Mouse (Mus musculus) liver, adult 2 months (tissue): ENCODE measurements at regions not wholly inside any gene's neighbourhood (a gene's known extent, or its start where the extent isn't known, plus 50 kb on each side); places are given as distances from the start of the nearest gene placed in this dataset.

ENCODE experiments used
- DNase-seq: peaks from one replicate; pipeline ENCODE4 v3.0.0-alpha.2; 2011; ENCODE audit warnings: low read depth, low spot score; ENCODE audit errors: extremely low read depth
- H3K27ac ChIP-seq: fragments of 200-500 bp; replicated peaks from 2 replicates; pipeline ENCODE4 v1.5.1; 2012; ENCODE audit warnings: low read depth, mild to moderate bottlenecking, control low read depth, inconsistent platforms, low read length; ENCODE audit not compliant: insufficient read depth
- H3K27me3 ChIP-seq: fragments of 200-500 bp; 2 replicates; pipeline ENCODE4 v1.6.1; 2012; ENCODE audit warnings: mild to moderate bottlenecking, moderate library complexity, low read length, inconsistent platforms; ENCODE audit not compliant: control insufficient read depth, insufficient read depth
- H3K36me3 ChIP-seq: fragments of 200-500 bp; 2 replicates; pipeline ENCODE4 v1.6.1; 2012; ENCODE audit warnings: low read length, inconsistent platforms; ENCODE audit not compliant: control insufficient read depth, insufficient read depth
- H3K4me1 ChIP-seq: fragments of 200-500 bp; 2 replicates; pipeline ENCODE4 v1.6.1; 2011; ENCODE audit warnings: low read length; ENCODE audit not compliant: control insufficient read depth, insufficient read depth
- H3K4me3 ChIP-seq: fragments of 200-500 bp; 2 replicates; pipeline ENCODE4 v1.5.1; 2011; ENCODE audit warnings: low read depth, mild to moderate bottlenecking, control low read depth, low read length, moderate library complexity; ENCODE audit not compliant: insufficient read depth
- H3K79me2 ChIP-seq: fragments of 200-500 bp; 2 replicates; pipeline ENCODE4 v1.6.1; 2012; ENCODE audit warnings: inconsistent platforms, mild to moderate bottlenecking, low read length, moderate library complexity; ENCODE audit not compliant: control insufficient read depth, insufficient read depth
- H3K9ac ChIP-seq: fragments of 200-500 bp; 2 replicates; pipeline ENCODE4 v1.6.1; 2012; ENCODE audit warnings: low read depth, mild to moderate bottlenecking, control low read depth, inconsistent platforms, low read length
- CTCF ChIP-seq: fragments of 200-500 bp; IDR thresholded peaks from 2 replicates; pipeline ENCODE4 v1.5.1; 2011; ENCODE audit warnings: low read depth, low read length, control low read depth
- POLR2A ChIP-seq: fragments of 200-500 bp; IDR thresholded peaks from 2 replicates; pipeline ENCODE4 v1.6.1; 2011; ENCODE audit warnings: low read length, control low read depth; ENCODE audit not compliant: insufficient read depth; ENCODE audit errors: extremely low read depth
- WGBS: fragments of 180-500 bp; shearing (Covaris S2); methylation state at CpG from one replicate; pipeline ENCODE4 v1.1.7; 2018; 5-methylcytosine and 5-hydroxymethylcytosine counted together

DNA sequence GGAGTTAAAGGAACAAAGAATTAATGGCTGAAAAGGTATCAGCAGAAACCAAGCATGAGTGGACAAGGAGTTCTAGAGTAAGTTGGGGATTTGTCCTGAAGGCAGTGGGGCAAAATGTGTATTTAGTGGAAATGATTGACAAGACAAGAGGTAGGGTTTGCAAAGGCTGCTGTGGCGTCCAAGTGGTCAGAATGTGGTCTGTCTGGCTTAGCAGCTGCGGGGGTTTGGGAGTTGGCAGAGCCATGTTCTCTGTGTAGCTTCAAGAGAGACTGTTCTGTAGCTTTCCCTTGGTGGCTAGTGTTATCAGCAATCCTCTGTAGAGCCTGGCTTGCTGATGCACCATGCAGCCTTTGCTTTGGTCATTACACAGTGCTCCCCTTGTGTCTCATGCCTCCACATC, 220.2 kb downstream of the 1700064H15Rik start:
- no peak for DNase-seq
- no peak overlapping the region for H3K27ac ChIP-seq
- H3K4me3 ChIP-seq = no peak overlapping the region
- WGBS = 24% methylated on average over 2 of the region's 2 CpGs
- no peak overlapping the region for H3K9ac ChIP-seq
- H3K27me3 ChIP-seq = no peaks in the 10 kb centered on the region
- no peak for TF ChIP-seq CTCF
- TF ChIP-seq POLR2A = no peak
- H3K4me1 ChIP-seq = no peaks in the 10 kb centered on the region
- no peaks in the 10 kb centered on the region for H3K79me2 ChIP-seq
- no peaks in the 10 kb centered on the region for H3K36me3 ChIP-seq

DNA sequence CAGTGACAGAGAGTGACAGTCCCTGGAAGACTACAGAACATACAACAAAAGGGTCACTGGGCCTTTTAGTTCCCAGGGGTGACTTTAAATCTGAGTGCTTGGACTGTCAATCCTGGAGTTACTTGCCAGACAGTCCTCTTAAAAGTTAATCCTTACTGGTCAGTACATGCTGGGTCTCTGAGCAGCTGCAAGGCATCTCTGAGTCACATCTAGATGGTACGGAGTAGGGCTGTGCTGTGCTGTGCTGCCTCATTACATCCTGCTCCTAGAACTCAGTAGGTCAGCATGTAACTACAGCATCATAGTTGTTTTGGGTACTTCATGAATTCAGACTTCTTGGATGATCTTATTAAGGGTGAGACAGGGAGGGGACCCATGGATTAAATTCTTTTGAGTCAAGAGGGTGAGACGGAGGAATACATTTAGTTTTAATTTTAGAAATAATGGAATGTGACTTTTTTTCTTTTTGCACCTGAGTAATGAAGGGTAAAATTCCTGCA, 220.8 kb downstream of the 1700064H15Rik start:
- no peaks in the 10 kb centered on the region for H3K79me2 ChIP-seq
- DNase-seq = no peak
- H3K9ac ChIP-seq = no peak overlapping the region
- H3K27ac ChIP-seq = no peak overlapping the region
- H3K27me3 ChIP-seq = no peaks in the 10 kb centered on the region
- no peak for TF ChIP-seq CTCF
- no peak for TF ChIP-seq POLR2A
- WGBS = 95% methylated on average over 2 of the region's 2 CpGs
- no peak overlapping the region for H3K4me3 ChIP-seq
- H3K4me1 ChIP-seq = no peaks in the 10 kb centered on the region
- H3K36me3 ChIP-seq = no peaks in the 10 kb centered on the region

DNA sequence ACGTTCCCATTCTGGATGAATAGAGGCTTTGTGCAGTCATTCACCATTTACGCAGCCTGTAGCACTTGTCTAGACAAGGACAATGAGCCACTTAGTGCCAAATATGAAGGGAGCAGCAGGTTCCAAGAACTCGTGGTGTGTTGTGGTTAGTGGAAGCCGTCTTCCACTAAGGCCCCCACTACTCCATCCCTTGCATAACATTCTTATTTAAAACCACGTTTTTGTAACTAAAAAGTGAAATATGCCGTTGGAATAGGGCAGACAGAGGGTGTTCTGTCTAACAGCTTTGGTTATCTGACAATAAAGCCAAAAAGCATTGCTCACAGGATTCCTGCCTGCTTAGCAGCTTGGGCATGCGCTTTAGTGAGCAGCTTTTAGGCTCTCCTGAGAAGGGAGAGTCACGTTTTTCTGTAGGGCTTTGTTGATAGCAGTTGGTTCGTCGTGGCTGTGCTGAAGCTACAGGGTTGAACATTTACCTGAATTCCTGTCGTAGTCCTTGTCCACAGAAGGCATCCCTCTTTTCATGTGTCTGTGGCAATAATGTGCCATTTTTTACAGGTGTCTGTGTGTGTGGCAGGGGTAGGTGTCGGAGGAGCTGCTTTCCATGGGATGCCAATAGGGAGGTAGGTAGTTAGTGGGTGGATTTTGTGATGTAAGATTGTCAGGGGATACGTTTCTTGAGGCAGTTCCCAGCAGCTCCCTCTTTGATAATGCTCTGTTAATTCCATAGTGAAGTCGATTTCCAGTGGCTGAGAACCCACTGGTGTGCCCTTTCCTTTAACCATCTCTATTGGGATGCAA, 221.9 kb downstream of the 1700064H15Rik start:
- H3K27ac ChIP-seq = no peak overlapping the region
- WGBS = 69% methylated on average over 14 of the region's 14 CpGs
- H3K79me2 ChIP-seq = no peaks in the 10 kb centered on the region

DNA sequence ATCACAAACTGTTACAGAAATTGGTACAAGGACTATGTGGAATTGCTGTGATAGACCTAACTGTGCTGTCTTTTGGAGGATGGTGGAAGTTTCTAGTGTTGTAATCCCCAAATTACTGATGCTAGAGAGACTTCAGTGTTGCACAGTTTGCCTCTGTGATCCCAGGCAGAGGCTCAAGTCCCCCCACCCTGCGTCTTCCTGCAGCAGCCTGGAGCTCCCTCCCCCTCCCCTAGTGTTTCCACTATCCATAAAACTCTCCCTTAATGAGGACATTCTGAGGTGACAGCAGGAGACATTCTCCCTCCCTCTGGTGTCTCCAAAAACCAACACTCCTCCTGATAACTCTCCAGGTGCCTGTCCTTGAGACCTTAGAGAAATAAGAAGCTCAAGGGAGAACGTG, 242.8 kb downstream of the 1700064H15Rik start:
- Histone ChIP-seq H3K79me2 (no peaks in the 10 kb centered on the region), H3K9ac (no peak overlapping the region), H3K27ac (no peak overlapping the region), H3K4me1 (no peaks in the 10 kb centered on the region), H3K36me3 (no peaks in the 10 kb centered on the region), H3K27me3 (no peaks in the 10 kb centered on the region), H3K4me3 (no peak overlapping the region)
- TF ChIP-seq CTCF (no peak), POLR2A (no peak)
- no peak for DNase-seq
- 31% methylated on average over 2 of the region's 2 CpGs for WGBS

More for the DNA sequence above, 221.9 kb downstream of the 1700064H15Rik start:
- Histone ChIP-seq H3K4me1 (no peaks in the 10 kb centered on the region), H3K4me3 (no peak overlapping the region), H3K27me3 (no peaks in the 10 kb centered on the region), H3K9ac (no peak overlapping the region), H3K36me3 (no peaks in the 10 kb centered on the region)
- DNase-seq = no peak
- TF ChIP-seq CTCF (no peak), POLR2A (no peak)

DNA sequence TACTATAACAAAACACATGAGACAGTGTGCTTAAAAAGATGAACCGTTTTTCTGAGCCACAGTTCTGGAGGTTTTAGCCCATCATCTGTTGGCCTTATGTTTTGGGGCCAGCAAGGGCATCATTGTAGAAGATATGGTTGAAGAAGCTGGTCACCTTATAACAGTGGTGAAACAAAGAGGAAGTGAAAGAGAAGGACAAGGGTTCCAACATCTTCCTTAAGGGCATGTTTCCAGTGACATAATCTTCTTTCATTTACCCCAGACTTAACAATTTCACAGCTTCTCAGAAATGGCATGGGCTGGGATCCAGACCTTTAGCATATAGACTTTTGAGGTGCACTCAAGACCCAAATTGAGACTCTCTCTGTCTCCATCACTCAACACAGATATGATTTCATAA, 259.5 kb downstream of the 1700064H15Rik start:
- no peak overlapping the region for H3K4me3 ChIP-seq
- WGBS = 58% methylated on average over 1 of the region's 1 CpGs
- H3K79me2 ChIP-seq = no peaks in the 10 kb centered on the region
- DNase-seq = no peak
- TF ChIP-seq POLR2A = no peak
- no peak for TF ChIP-seq CTCF
- no peak overlapping the region for H3K27ac ChIP-seq
- no peaks in the 10 kb centered on the region for H3K4me1 ChIP-seq
- no peak overlapping the region for H3K9ac ChIP-seq
- H3K36me3 ChIP-seq = no peaks in the 10 kb centered on the region
- no peaks in the 10 kb centered on the region for H3K27me3 ChIP-seq

DNA sequence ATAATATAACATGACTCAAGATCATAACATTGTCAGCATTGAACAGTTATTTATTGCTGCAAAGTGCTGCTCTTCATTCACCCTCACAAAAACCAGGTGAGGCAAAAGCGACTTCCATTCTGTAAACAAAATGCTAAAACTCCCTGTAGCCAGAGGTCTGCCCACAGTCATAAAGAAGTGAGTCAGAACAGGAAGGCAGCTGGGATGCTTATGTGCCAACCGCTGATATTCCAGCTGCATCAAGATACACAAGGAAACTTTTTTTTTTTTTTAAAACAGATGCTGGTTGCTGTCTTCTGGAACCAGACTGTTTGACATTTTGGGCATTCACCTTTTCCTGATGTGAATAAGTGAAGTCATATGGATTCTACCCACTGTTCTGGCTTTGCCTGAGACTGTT, 260.7 kb downstream of the 1700064H15Rik start:
- TF ChIP-seq POLR2A (no peak), CTCF (no peak)
- 74% methylated on average over 2 of the region's 2 CpGs for WGBS

More for the DNA sequence above, 260.7 kb downstream of the 1700064H15Rik start:
- H3K79me2 ChIP-seq = no peaks in the 10 kb centered on the region
- no peak overlapping the region for H3K27ac ChIP-seq
- DNase-seq = no peak
- H3K27me3 ChIP-seq = no peaks in the 10 kb centered on the region
- no peak overlapping the region for H3K4me3 ChIP-seq
- no peaks in the 10 kb centered on the region for H3K4me1 ChIP-seq
- no peaks in the 10 kb centered on the region for H3K36me3 ChIP-seq
- H3K9ac ChIP-seq = no peak overlapping the region
